Mouse (Mus musculus) gastrocnemius, adult 8-10 months (tissue): ENCODE measurements around the gene Flot1. TPM values are rescaled to one million over a fixed set of nuclear protein-coding genes. Genes with fewer than 3 reads are reported as not detected.

Experiments used
- DNase-seq, 2 experiments: peaks; one replicate each; pipeline ENCODE4 v3.0.0; 2022; ENCODE audit warnings: low spot score in 2 of 2
- total RNA-seq, 4 experiments: library from RNA; stranded (reverse); gene quantifications; 2 replicates each; pipeline ENCODE4 v1.2.4; 2022

Gene Flot1
- 10 to 100 TPM; 52.6 to 67.2 (median 55.9) TPM for total RNA-seq

GRCm38 (mm10) chr17:35822964-35823937, at the start of gene Flot1:
TSS of gene Flot1 (plus strand) at chr17:35823230.
- DNase-seq, result peak; percentile 81 to 88

DNA sequence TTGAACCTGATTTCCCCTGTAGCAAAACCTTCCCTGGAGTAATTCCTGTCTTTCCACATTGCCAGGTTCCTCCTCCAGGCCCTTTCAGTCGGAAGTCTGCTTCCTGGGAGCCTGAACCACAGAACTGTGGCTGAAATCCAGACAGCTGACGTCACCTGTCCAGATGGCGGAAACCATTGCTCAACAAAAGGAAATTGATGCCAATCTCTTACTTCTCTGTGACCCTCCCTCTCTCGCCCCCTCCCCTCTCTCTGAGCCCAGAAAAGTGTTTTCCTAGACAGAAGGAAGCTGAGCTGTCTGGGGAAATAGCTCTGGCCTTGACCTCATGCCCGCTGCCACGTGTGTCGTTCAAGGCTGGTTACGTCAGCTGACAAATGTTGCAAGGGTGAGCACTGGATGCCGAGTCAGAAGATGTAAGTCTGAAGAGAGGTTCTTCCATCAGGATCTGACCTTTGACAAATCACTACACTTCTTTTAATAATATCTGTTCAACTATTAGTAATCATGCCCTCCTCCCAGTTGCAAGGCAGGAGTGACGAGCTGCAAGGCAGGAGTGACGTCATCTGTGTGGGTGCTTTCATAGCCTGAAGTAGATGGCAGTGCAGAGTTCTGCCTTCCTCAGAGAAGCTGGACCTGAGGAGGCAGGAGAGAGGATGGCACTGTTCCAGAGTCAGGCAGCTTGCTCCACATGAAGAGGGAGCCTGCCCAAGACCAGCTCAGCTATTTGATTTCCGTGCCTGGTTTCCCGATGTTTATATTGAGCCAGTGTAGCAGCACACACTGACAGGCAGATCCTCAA, 46.0 kb upstream of the Flot1 start:
- DNase-seq, result peak; percentile 74 to 80

GRCm38 (mm10) chr17:35778965-35779364, 44.1 kb upstream of the Flot1 start:
- no peak for DNase-seq

- no peak for DNase-seq
Measured at GRCm38 (mm10) chr17:35779466-35780205, 43.4 kb upstream of the Flot1 start.

DNA sequence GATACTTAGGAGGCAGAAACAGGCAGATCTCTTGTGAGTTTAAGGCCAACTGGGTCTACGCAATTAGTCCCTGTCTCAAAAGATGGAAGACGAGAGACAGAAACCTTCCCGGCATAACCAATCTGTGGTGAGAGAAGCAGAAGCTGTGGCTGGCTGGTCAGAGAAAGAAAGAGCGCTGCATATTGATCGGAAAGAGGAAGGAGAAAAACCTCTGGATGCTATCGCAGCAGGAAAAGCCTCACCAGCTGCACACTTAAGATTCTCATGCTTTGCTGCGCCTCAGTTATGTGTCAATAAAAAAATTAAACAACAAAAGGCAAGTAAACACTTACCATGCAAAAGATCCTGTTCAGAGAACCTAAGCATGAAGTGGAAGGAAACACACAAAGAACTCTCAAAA, 42.7 kb upstream of the Flot1 start:
- no peak for DNase-seq

DNA sequence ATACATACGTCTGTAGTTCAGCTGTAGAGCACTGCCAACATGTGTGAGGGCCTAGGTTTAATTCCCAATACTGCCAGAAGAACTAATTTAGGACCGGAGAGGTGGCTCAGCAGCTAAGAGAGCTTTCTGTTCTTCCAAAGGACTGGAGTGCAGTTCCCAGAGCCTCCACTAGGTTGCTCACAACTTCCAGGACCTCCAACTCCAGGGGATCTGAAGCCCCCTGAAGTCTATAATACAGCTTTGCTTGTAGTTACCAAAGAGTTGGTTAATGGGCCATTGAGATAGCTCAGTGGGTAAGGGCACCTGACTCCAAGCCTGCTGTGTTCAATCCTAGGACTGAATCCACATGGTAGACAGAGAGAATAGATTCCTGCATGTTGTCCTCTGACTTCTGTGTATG, 40.6 kb upstream of the Flot1 start:
- DNase-seq, result no peak

GRCm38 (mm10) chr17:35782924-35783323, 40.1 kb upstream of the Flot1 start:
- DNase-seq, result no peak

DNA sequence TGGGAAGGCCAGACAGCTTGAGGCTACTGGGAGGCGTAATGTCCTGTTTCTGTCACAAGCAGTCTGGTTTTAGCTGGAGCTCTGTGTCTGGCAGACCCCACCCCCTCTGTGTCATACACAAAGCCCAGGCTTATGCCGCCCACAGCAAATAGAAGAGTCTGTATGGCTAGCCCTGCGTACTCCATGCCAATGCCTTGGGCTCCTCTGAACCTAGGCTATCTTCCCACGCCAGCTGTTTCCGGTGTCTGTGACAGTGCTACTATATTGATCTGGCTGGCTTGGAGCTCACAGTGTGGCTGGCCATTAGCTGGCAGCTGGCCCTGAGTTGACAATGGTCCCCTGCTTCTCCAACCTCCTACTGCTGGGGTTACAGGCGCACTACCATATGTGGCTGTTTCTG, 39.1 kb upstream of the Flot1 start:
- no peak for DNase-seq

DNA sequence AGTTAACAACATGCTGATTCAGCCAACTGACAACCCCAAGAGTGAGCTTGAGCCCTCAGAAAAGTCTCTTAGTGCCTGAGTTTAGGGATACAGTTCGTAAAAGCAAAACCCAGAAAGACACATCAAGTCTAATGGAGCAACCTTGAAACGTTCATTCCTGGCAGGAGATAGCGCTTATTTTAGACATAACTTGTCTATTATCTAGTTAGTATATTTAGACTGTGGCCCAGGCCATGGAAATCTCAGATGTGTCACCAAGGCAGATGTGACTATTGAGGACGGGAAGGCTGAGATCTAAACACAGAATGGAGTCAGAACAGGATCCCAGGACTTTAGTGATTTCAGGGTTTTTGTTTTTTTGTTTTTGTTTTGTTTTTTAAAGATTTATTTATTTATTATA, 37.9 kb upstream of the Flot1 start:
- DNase-seq, result no peak

DNA sequence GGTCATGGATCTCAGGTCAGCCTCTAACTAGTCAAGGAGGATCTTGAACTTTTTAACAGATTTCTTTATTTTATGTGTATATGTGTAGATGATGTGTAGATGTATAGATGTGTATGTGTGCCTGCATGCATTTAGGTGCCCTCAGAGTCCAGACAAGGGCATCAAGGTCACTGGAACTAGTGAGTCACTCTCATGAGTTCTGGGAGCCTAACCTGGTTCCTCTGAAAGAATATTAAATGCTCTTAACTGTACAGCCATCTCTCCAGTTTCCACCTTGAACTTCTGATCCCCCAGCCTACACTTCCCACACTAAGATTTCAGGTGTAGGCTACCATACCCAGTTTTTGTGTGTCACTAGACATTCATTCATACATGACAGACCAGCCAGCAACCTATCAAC, 35.5 kb upstream of the Flot1 start:
- DNase-seq, result no peak

GRCm38 (mm10) chr17:35788025-35788424, 35.0 kb upstream of the Flot1 start:
- DNase-seq, result no peak

DNA sequence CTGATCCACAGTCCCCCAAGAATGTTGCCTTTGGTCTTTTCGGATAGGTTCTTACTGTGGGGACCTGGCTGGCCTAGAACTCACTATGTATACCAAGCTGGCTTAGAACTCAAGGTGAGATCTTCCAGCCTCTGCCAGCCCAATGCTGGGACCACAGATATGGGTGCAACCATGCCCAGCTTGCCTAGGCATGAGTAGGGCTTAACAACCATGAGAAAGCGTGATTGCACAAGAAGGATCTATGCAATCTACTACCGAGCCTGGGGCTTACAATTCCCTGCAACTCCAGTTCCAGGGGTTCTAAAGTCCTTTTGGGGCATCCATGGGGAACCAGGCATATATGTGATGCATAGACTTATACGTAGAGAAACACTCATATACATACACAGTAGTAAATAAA, 32.1 kb upstream of the Flot1 start:
- DNase-seq, result no peak

DNA sequence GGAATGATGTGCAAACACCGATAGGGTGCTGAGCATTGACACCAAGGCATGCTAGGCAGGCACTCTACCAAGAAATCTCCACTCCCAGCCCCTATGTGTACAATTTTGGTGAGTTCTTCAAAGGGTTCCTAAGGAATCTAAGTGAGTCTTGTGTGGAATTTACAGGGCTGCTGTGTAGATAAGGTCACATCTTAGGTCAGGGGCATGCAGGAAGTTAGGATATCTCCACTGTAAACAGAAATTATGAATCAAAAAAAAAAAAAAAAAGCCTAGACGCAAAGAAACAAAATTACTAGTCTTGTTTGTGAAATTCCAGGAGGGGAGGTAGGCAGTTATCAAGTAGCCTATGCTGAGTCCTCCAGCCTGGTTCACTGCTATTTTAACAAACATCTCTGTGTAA, 30.2 kb upstream of the Flot1 start:
- DNase-seq, result no peak

GRCm38 (mm10) chr17:35795099-35795498, 27.9 kb upstream of the Flot1 start:
- DNase-seq, result no peak

- no peak for DNase-seq
Measured at GRCm38 (mm10) chr17:35795656-35796055, 27.4 kb upstream of the Flot1 start.

DNA sequence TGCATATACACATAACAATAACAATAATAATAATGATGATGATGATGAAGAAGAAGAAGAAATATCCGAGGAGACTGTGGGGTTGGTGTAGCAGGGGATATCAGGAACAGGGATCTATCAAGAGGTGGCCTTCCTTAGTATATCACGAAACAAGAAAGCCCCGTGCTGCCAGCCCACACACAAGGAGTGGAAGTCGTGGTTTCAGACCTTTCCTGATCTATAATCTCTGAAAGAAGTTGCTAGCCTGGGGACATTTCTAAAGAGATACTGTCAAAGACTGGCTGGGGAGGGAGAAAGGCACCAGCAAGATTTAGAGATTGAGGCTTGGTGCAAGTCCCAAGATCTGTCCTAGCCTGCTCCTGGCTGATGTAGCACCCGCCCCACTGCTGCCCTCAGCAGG, 26.2 kb upstream of the Flot1 start:
- no peak for DNase-seq

DNA sequence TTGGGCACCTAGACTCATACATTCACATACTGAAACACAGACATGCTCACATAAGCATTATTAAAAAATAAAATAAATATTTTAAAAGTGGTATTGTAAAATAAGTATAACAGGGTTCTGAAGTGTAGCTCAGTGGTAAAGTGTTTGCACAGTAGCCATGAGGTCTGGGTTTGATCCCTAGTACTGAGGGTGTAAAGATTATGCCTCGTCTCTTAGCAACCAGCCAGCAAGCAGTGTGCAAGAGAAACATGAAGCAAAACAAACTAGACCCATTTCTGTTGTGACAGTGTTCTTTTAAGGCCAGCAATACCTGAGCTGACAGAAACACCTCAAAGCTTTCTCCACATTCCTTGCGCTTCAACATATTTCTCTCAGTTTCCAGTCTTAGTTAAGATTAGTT, 22.1 kb upstream of the Flot1 start:
- no peak for DNase-seq

DNA sequence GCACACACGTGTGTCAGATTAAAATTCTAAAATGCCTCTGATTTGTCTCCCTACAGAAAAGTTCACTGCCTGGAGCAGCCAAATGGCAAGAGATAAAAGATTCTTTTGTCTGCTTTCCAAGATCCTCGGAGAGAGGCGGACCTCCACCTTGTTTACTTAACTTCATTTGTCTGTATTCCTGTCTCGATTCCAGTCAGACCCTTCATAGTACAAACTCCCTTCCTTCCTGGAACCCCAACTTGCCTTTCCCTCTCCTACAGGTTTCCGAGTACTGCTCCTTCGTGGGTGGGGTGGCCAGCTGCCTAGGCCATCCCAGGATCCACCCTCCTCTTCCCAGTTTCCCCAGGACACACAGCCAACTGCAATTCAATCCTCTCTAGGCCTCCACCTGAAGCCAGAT, 20.0 kb upstream of the Flot1 start:
- no peak for DNase-seq

GRCm38 (mm10) chr17:35803858-35804399, 19.1 kb upstream of the Flot1 start:
- DNase-seq, result no peak

- peak; percentile 49 to 72 for DNase-seq
Measured at GRCm38 (mm10) chr17:35808073-35808472, 15.0 kb upstream of the Flot1 start.

- no peak for DNase-seq
Measured at GRCm38 (mm10) chr17:35809395-35809794, 13.6 kb upstream of the Flot1 start.
